Mouse (Mus musculus) lung, postnatal 4 days (tissue): ENCODE measurements around the gene Gramd4.
"Not testable (repeated sequence)": the region's sequence is repeated elsewhere in the genome, so short reads cannot be mapped to it uniquely, and the experiment has no call there.

Experiments used
- DNase-seq, 2 experiments: peaks; one replicate each; pipeline ENCODE4 v3.0.0; 2021

The Gramd4 gene

GRCm38 (mm10) chr15:86167787-86168504, 110.5 kb downstream of the Gramd4 start:
- DNase-seq = peak; percentile 32 to 33

DNA sequence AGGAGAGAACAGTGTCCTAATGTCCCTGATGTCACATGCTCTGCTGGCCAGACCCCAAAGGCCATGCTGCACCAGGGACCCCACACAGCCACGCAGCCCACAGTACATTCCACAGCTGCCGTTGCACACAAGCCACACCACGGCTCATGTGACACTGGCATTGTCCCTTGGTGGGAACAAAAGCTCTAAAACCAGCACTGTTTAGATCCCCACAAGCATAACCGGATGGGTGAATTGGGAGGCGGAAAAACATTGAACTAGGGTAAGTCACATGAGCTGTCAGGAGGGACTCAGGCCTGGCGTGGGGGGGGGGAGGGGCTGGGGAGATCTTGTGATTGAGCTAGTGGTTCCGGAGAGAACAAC, 111.0 kb downstream of the Gramd4 start:
- peak; percentile 63 to 77 for DNase-seq

GRCm38 (mm10) chr15:86168941-86169816, 111.7 kb downstream of the Gramd4 start:
- DNase-seq = peak in 1 of 2 experiments; percentile 47

GRCm38 (mm10) chr15:86169817-86170110, 112.3 kb downstream of the Gramd4 start:
- peak; percentile 46 to 51 for DNase-seq

DNA sequence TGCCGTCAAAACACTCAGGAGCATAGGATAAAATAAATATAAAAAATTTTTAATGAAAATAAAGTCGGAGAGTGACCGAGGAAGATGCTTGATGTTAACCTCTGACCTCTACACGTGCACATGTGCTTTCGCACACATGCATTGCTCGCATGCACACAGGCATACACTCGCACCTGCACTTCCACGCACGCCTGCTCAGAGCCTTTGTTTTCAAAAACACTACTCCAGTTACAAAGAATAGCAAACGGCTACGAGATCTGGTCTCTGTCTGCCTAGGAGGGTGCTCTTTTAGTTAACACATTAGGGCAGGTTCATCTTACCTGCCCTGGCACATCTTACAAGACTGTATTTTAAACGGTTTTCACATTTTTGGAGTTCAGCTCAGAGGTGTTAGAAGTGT, 113.8 kb downstream of the Gramd4 start:
- DNase-seq = no peak

- DNase-seq = peak in 1 of 2 experiments; percentile 65
Measured at GRCm38 (mm10) chr15:86172124-86172523, 114.6 kb downstream of the Gramd4 start.

- DNase-seq = peak in 1 of 2 experiments; percentile 32
Measured at GRCm38 (mm10) chr15:86172526-86172925, 115.0 kb downstream of the Gramd4 start.

GRCm38 (mm10) chr15:86173136-86173985, 115.9 kb downstream of the Gramd4 start:
- DNase-seq = peak; percentile 56 to 70

GRCm38 (mm10) chr15:86175253-86176050, 118.0 kb downstream of the Gramd4 start:
- no peak for DNase-seq

GRCm38 (mm10) chr15:86176166-86176565, 118.7 kb downstream of the Gramd4 start:
- no peak for DNase-seq

DNA sequence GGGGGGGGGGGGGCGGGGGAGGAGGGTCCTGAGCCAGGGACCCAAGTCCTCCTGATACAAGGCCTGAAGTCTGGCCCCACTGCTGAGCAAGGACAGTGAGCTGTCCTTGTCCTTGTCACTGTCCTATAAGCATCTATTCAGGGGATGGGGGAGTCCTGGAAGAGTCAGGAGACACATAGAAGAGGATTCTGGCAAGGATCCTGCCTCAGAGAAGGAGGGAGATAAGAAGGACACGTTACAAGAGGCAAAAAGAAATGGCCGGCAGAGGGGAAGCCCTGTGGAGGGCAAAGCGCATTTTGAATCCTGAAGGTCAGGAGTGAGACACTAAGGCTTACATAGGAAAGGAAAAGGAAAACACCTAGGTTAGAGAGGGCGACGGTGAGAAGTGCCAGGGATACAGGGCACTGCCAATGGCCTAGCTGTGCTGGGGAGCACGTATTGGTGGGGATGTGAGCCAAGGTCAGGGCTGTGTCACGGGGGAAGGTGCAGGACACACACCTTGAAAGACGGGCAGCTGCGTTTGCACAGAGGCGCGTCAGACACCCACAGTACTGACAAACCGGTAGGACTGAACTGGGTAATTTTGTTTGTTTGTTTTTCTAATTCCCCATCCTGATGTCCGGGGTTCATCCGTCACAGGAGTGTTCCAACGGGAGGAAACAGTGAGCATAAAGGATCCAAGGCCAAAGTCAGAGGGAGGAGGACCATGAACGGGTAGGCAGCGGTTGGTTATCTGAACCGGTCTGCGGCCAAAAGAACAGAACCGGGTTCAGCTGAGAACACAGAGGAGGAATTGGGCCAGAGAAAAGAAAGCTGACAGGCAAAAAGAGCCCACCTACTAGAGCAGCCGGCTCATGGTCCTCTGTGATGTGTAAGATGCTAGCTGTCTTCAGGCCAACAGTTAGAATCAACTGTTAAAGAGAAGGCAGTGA, 119.5 kb downstream of the Gramd4 start:
- DNase-seq = peak; percentile 45 to 63

DNA sequence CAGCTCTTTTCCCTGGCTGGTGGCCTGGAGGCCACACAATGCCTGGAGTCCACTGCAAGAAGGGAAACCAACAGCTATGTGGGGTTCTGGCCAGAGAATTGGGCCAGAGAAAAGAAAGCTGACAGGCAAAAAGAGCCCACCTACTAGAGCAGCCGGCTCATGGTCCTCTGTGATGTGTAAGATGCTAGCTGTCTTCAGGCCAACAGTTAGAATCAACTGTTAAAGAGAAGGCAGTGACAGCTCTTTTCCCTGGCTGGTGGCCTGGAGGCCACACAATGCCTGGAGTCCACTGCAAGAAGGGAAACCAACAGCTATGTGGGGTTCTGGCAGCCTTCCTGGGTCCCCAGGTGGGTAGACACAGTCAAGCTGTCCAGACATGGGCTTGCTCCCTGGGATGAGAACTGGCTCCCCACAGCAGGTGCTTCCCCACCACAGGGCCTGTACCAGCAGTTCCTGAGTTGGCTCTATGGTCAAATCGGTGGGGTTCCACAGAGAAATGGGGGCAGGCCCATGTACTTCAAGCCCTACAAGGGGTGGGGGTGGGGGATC, 120.3 kb downstream of the Gramd4 start:
- peak; percentile 60 to 84 for DNase-seq

- DNase-seq = no peak
Measured at GRCm38 (mm10) chr15:86178594-86178993, 121.1 kb downstream of the Gramd4 start.

- no peak for DNase-seq
Measured at GRCm38 (mm10) chr15:86180427-86180826, 122.9 kb downstream of the Gramd4 start.

DNA sequence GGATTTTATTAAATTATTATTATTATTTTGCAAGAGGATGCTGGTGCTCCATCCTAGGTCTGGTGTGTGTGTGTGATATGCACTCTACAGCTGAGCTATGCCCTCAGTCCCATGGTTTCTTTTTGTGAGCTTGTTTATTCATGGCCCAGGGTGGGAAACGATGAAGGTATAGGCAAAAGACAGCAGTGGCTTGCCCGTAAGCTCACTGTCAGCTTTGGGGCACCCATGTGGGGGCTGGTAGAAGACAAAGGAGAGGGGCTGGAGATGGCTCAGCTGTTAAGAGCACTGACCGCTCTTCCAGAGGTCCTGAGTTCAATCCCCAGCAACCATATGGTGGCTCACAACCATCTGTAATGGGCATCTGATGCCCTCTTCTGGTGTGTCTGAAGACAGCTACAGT, 123.8 kb downstream of the Gramd4 start:
- not testable (repeated sequence) for DNase-seq

GRCm38 (mm10) chr15:86181941-86182439, 124.5 kb downstream of the Gramd4 start:
- peak; percentile 67 to 83 for DNase-seq

DNA sequence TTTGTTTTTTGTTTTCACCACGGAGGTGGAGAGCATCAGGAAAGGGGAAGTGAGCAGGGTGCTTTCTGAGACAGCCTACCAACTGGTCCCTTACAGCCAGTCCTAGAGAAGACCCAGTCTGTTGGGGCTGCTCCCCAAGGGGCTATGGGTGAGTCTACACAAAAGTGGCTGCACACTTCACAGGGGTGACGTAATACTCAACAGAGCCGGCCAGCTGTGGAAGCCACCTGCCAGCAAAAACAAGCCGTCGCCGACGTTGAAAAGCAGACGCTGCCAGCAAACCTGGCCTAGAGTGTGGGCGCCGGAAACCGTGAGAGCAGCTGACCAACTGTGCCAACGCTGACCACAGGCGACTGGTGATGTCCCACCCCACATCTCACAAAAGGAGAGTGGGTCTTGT, 125.2 kb downstream of the Gramd4 start:
- DNase-seq = peak; percentile 79 to 81

GRCm38 (mm10) chr15:86183484-86183883, 126.0 kb downstream of the Gramd4 start:
- no peak for DNase-seq

DNA sequence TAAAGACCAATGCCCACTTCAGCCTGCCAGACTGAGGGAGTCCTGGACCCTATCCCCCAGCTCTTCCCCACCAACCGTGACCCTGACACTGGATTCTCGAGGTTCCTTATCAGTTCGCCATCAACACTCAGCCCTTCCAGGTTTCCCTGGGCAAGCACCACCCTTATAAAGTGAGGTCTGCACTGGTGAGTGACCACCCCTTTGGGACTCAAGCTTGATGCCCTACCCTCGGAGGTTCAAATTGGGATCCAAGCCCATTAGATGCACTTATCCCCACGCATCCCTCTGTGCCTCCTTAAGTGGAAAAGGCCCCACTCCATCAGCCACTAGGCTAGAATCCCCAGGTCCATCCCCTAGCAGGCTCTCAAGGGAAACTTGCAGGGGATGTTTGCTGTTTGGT, 126.6 kb downstream of the Gramd4 start:
- DNase-seq = no peak

DNA sequence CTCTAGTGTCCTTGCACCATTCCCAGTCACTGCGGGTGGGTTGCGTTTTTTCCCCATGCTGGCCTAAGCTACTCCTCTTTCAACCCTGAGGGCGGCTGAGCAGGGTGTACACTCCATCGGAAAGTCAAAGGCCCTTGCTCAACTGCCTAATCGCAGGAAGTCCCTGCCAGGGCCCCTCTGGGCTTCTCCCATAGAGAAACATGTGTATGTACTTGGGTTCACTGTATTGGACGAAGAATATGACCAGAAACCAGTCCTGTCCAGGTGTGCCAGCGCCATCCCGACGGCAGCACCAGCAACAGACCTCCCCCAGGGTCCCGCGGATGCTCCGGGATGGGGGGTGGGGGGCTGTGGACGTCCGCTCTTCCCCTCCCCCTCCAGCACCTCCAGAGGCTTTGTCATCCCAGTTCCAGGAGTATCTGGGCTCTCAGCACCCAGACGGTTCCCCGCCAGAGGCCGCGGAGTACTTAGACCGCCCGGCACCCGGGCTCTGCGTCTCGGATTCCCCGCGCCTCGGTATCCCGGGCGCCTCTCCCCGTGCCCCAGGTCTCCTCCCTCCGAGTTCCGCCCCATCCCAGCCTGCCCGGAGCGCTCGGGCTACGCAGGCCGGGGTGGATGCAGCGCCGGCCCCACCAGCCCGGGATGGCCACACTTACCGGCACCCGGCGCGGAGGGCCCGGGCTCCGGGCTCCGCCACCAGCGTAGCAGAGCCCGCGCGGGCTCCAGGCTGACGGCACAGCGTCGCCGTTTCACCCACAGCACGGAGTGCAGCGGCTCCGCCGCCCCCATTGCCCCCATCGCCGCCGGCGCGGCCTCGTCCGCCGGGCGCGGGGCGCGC, 127.6 kb downstream of the Gramd4 start:
- DNase-seq = peak; percentile 66
